Mouse (Mus musculus) liver, adult 2 months (tissue): ENCODE measurements around the gene Hsph1. TPM values are rescaled to one million over a fixed set of nuclear protein-coding genes. Genes with fewer than 3 reads are reported as not detected.

Experiments used
- DNase-seq: peaks from one replicate; pipeline ENCODE4 v3.0.0-alpha.2; 2011; ENCODE audit warnings: low read depth, low spot score; ENCODE audit errors: extremely low read depth
- H3K27ac ChIP-seq: fragments of 200-500 bp; replicated peaks from 2 replicates; pipeline ENCODE4 v1.5.1; 2012; ENCODE audit warnings: low read depth, mild to moderate bottlenecking, control low read depth, inconsistent platforms, low read length; ENCODE audit not compliant: insufficient read depth
- H3K27me3 ChIP-seq: fragments of 200-500 bp; 2 replicates; pipeline ENCODE4 v1.6.1; 2012; ENCODE audit warnings: mild to moderate bottlenecking, moderate library complexity, low read length, inconsistent platforms; ENCODE audit not compliant: control insufficient read depth, insufficient read depth
- H3K36me3 ChIP-seq: fragments of 200-500 bp; 2 replicates; pipeline ENCODE4 v1.6.1; 2012; ENCODE audit warnings: low read length, inconsistent platforms; ENCODE audit not compliant: control insufficient read depth, insufficient read depth
- H3K4me1 ChIP-seq: fragments of 200-500 bp; 2 replicates; pipeline ENCODE4 v1.6.1; 2011; ENCODE audit warnings: low read length; ENCODE audit not compliant: control insufficient read depth, insufficient read depth
- H3K4me3 ChIP-seq: fragments of 200-500 bp; 2 replicates; pipeline ENCODE4 v1.5.1; 2011; ENCODE audit warnings: low read depth, mild to moderate bottlenecking, control low read depth, low read length, moderate library complexity; ENCODE audit not compliant: insufficient read depth
- H3K79me2 ChIP-seq: fragments of 200-500 bp; 2 replicates; pipeline ENCODE4 v1.6.1; 2012; ENCODE audit warnings: inconsistent platforms, mild to moderate bottlenecking, low read length, moderate library complexity; ENCODE audit not compliant: control insufficient read depth, insufficient read depth
- H3K9ac ChIP-seq: fragments of 200-500 bp; 2 replicates; pipeline ENCODE4 v1.6.1; 2012; ENCODE audit warnings: low read depth, mild to moderate bottlenecking, control low read depth, inconsistent platforms, low read length
- CTCF ChIP-seq: fragments of 200-500 bp; IDR thresholded peaks from 2 replicates; pipeline ENCODE4 v1.5.1; 2011; ENCODE audit warnings: low read depth, low read length, control low read depth
- POLR2A ChIP-seq: fragments of 200-500 bp; IDR thresholded peaks from 2 replicates; pipeline ENCODE4 v1.6.1; 2011; ENCODE audit warnings: low read length, control low read depth; ENCODE audit not compliant: insufficient read depth; ENCODE audit errors: extremely low read depth
- WGBS: fragments of 180-500 bp; shearing (Covaris S2); methylation state at CpG from one replicate; pipeline ENCODE4 v1.1.7; 2018; 5-methylcytosine and 5-hydroxymethylcytosine counted together
- polyA plus RNA-seq: library from polyadenylated mRNA; depleted of rRNA; stranded (reverse); fragments of >200 nt; gene quantifications from 2 replicates; pipeline ENCODE4 v1.2.3, GENCODE M21; 2012
- total RNA-seq: library from RNA; depleted of rRNA; stranded (reverse); fragments of >200 nt; gene quantifications from 2 replicates; pipeline ENCODE4 v1.2.3, GENCODE M21; 2014

Hsph1 gene
- total and polyA plus RNA-seq, 2 experiments = 9.7 to 17.2 TPM

DNA sequence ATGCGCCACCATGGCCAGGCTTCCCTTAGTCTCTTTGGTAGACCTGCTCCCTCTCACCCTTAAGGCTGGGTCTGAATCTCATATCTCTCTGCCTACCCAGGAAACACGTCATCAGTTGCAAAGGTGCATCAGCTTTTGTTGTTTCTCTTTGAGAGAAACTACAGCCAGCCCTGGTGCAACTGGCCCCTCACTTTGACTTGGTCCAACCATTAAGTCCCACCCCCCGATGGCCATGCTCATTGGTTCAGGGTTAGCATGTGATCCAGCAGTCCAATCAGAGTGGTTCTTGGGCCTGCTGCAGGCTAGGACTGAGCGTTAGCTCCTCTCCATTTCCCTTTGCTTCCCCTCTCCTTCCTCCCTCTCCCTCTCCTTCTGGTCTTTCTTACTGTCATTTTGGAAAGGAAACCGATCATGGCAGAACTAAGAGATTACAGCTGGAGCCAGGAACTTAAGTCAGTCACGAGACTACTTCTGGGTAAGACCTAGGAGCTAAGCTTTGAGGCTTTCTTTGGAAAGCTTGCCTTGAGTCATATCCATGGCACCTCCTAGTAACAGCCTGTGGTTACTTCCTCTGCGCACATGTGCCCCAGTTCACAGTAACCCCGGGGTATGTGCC lies 5.2 kb upstream of the Hsph1 start:
- no peak overlapping the region for H3K4me3 ChIP-seq
- DNase-seq = no peak
- 81% methylated on average over 8 of the region's 8 CpGs for WGBS

DNA sequence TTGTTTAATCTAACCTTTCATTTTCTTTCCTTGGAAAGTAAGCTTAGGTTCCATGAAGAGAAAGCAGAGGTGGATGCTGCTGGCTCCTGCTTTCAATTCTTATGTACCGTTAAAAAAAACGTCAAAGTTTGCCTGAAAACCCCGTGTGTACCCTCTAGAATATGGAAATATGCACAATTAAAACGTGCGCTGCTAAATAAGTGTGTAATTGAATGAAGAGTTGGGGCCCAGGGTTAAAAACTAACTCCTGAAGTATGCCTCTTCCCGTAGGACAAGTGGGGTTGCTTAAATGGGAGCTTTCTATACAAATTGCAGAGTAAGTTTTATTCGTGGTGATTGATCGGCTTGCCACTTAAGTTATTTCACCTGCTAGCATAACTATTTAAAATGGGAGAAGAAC lies 1.1 kb upstream of the Hsph1 start:
- no peak for TF ChIP-seq POLR2A
- no peak for TF ChIP-seq CTCF

More for the DNA sequence above, 5.2 kb upstream of the Hsph1 start:
- TF ChIP-seq POLR2A (no peak), CTCF (no peak)
- no peaks in the 10 kb centered on the region for H3K4me1 ChIP-seq
- no peak overlapping the region for H3K9ac ChIP-seq
- H3K79me2 ChIP-seq = no peaks in the 10 kb centered on the region
- H3K27me3 ChIP-seq = 0 out of 2 replicates have a peak, but pooled peaks cover 4% of the 10 kb centered on the region
- no peaks in the 10 kb centered on the region for H3K36me3 ChIP-seq
- H3K27ac ChIP-seq = no peak overlapping the region

DNA sequence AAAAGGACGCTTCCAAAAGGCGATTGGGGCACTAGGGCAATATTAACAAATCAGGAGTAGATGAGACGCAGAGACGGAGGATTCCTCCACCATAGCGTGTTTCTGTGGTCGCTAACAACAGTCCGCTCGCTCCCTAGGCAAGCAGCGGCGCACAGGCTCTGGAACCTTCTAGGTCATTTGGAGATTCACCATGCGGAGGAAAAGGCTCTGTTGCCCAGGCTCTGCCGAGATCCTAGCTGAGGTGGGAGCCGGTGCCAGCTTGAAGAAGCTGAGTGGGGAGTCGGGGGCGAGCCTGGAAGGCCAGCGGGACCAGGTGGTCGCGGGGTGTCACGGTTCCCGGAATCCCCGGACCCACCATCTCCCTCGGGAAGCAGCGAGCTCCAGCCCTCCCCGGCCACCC lies 620 bp downstream of the Hsph1 start:
- under 1% methylated on average over 24 of the region's 24 CpGs for WGBS
- Histone ChIP-seq H3K36me3 (peaks cover 31% of the 10 kb centered on the region), H3K9ac (peak overlapping the region; percentile 88), H3K4me1 (peaks cover 10% of the 10 kb centered on the region), H3K27ac (peak overlapping the region; percentile 52), H3K27me3 (no peaks in the 10 kb centered on the region), H3K4me3 (peak overlapping the region; percentile 83), H3K79me2 (peaks cover 10% of the 10 kb centered on the region; the same call in 1 of the 2 replicates)
- TF ChIP-seq CTCF (no peak), POLR2A (no peak)
- DNase-seq = peak; percentile 49

More for the DNA sequence above, 1.1 kb upstream of the Hsph1 start:
- peaks cover 10% of the 10 kb centered on the region; the same call in 1 of the 2 replicates for H3K79me2 ChIP-seq
- WGBS = 71% methylated on average over 8 of the region's 8 CpGs
- peaks cover 10% of the 10 kb centered on the region for H3K4me1 ChIP-seq
- DNase-seq = no peak
- no peak overlapping the region for H3K4me3 ChIP-seq
- H3K36me3 ChIP-seq = peaks cover 13% of the 10 kb centered on the region
- no peak overlapping the region for H3K9ac ChIP-seq
- H3K27me3 ChIP-seq = no peaks in the 10 kb centered on the region
- H3K27ac ChIP-seq = no peak overlapping the region

DNA sequence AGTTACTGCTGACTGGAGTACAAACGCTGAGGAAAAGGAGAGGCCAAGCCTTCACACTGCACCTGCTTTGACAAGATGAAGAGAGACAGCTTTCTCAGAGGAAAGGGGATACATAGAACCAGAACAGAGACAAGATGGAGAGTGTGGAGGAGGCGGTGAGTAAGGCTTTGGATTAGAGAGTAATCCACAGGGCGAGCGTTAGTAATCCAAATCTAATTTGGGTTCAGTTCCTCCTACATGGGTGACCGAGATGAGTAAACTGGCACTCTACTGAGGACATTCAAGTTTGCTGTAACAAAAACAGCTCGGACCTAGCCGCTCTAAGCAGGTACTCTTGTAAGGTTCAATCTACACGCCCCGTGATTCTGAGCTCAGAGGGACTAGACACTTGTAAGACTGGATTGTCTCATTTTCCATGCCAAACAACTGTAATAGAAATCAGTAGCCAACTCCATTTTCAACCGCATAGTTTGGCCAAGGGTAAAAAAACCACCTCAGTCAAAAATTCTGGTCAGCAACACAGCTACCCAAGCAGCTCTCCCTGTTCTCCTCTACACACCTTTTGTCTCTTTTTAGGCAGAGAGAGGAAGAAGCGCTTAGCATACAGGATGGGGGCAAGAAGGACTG lies 1.7 kb downstream of the Hsph1 start:
- Histone ChIP-seq H3K27ac (no peak overlapping the region), H3K4me1 (peaks cover 10% of the 10 kb centered on the region), H3K36me3 (peaks cover 41% of the 10 kb centered on the region), H3K27me3 (no peaks in the 10 kb centered on the region), H3K4me3 (no peak overlapping the region), H3K79me2 (peaks cover 10% of the 10 kb centered on the region; the same call in 1 of the 2 replicates), H3K9ac (no peak overlapping the region; the same call in 1 of the 2 replicates)
- no peak for DNase-seq
- TF ChIP-seq POLR2A (no peak), CTCF (no peak)
- 84% methylated on average over 11 of the region's 11 CpGs for WGBS

DNA sequence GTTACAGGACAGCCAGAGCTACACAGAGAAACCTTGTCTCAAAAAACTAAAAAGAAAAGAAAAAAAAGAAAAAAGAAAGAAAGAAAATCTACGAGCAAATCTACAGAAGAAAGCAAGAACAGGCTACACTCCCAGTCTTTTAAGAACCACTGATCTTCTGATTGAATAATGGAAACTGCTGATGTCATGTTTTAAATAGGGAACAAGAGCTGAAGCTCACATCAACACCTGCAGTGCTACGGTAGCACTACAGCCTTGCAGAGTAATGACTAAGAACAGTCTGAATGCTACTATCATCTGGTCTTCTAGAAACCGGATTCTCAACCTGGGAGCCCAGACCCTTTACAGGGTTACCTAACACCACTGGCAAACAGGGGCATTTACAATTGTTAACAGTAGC lies 10.6 kb downstream of the Hsph1 start:
- Histone ChIP-seq H3K79me2 (no peaks in the 10 kb centered on the region), H3K4me1 (no peaks in the 10 kb centered on the region), H3K27ac (no peak overlapping the region), H3K36me3 (peaks cover 79% of the 10 kb centered on the region), H3K4me3 (no peak overlapping the region), H3K9ac (no peak overlapping the region), H3K27me3 (no peaks in the 10 kb centered on the region)
- WGBS = 92% methylated on average over 3 of the region's 3 CpGs
- DNase-seq = no peak
- TF ChIP-seq CTCF (no peak), POLR2A (no peak)
